Mouse (Mus musculus) brown adipose tissue, adult 24 weeks (tissue): Measurements from ENCODE around the gene Sod3. TPM values are rescaled to one million over a fixed set of nuclear protein-coding genes. Genes with fewer than 3 reads are reported as not detected.

Experiments
- H3K27ac ChIP-seq: fragments of 200-500 bp; replicated peaks from 2 replicates; pipeline ENCODE4 v1.5.1; 2012; ENCODE audit warnings: low read depth, mild to moderate bottlenecking, low read length
- H3K4me1 ChIP-seq: fragments of 200-500 bp; 2 replicates; pipeline ENCODE4 v1.6.1; 2012; ENCODE audit warnings: low read length, mixed read lengths; ENCODE audit not compliant: control insufficient read depth, insufficient read depth, insufficient read length
- H3K4me3 ChIP-seq: fragments of 200-500 bp; 2 replicates; pipeline ENCODE4 v1.5.1; 2012; ENCODE audit warnings: low read depth, mild to moderate bottlenecking, low read length, moderate library complexity; ENCODE audit not compliant: insufficient read depth
- polyA plus RNA-seq: library from polyadenylated mRNA; stranded (reverse); fragments of >200 nt; gene quantifications from 2 replicates; pipeline ENCODE4 v1.2.4, GENCODE M21; 2012; ENCODE audit not compliant: missing spikeins, insufficient read depth, insufficient read length

Sod3 gene
- 143 and 160 TPM in 2 replicates for polyA plus RNA-seq

- Histone ChIP-seq H3K27ac (peak within 1 kb of the TSS; percentile 98), H3K4me3 (peak within 1 kb of the TSS; percentile 69), H3K4me1 (peaks cover 5% of the 10 kb centered on the region; the same call in 1 of the 2 replicates)
These were observed at the start of gene Sod3 for GRCm38 (mm10) chr5:52363468-52364150. Sod3 (plus strand) TSS chr5:52363791.

GRCm38 (mm10) chr5:52316926-52317325, 46.7 kb upstream of the Sod3 start:
- Histone ChIP-seq H3K27ac (no peak overlapping the region), H3K4me1 (no peaks in the 10 kb centered on the region), H3K4me3 (no peak overlapping the region)

GRCm38 (mm10) chr5:52319499-52319898, 44.1 kb upstream of the Sod3 start:
- Histone ChIP-seq H3K4me3 (no peak overlapping the region), H3K27ac (no peak overlapping the region)

DNA sequence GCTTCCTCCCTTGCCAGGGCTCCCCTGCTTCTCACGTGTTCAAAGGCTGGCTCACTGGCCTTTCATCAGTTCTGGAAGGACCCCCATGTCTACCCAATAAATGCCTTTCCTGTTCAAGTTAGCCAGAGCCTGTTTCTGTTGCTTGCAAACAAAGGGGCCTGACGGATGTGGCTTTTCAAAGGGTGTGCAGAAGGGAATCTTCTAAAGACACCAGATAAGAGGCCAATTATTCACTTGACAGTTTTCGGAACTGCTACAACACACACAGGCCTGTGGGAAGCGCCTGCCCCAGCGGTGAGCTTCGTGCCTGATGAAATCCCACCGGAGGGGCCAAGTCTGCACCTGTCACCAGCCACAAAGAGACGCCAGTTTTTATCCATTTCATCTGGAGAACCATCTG, 31.5 kb upstream of the Sod3 start:
- Histone ChIP-seq H3K4me1 (peaks cover 3% of the 10 kb centered on the region; the same call in 1 of the 2 replicates), H3K4me3 (no peak overlapping the region), H3K27ac (no peak overlapping the region)

More at GRCm38 (mm10) chr5:52319499-52319898, 44.1 kb upstream of the Sod3 start:
- no peaks in the 10 kb centered on the region for H3K4me1 ChIP-seq

- Histone ChIP-seq H3K4me1 (no peaks in the 10 kb centered on the region), H3K4me3 (no peak overlapping the region), H3K27ac (no peak overlapping the region)
These were observed 28.0 kb upstream of the Sod3 start for GRCm38 (mm10) chr5:52335590-52335989.

- no peaks in the 10 kb centered on the region for H3K4me1 ChIP-seq
- H3K4me3 ChIP-seq, result no peak overlapping the region
- H3K27ac ChIP-seq, result no peak overlapping the region
These were observed 24.5 kb upstream of the Sod3 start for GRCm38 (mm10) chr5:52339134-52339533.

GRCm38 (mm10) chr5:52346890-52347289, 16.7 kb upstream of the Sod3 start:
- Histone ChIP-seq H3K27ac (no peak overlapping the region), H3K4me1 (peaks cover 6% of the 10 kb centered on the region; the same call in 1 of the 2 replicates), H3K4me3 (no peak overlapping the region)

GRCm38 (mm10) chr5:52350451-52350850, 13.1 kb upstream of the Sod3 start:
- Histone ChIP-seq H3K27ac (peak overlapping the region; percentile 55), H3K4me3 (no peak overlapping the region)

DNA sequence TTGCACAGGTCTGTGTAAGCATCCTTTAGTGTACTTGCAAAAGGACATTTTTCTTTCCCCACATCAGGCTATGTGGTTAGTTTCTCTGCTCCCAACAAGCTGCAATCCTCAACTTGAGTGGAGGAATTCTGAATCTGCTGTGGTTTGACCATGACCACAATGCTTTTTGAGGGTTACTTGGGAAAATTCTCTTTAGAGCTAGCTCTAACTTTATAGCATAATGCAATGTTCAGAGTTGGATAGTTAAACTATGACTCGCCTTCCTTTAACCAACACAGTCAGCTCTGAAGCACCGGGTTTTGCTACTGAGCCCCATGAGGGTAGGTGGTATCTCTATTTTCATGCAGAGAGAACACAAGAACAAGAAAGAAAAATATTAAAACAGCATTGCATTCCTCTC, 12.0 kb upstream of the Sod3 start:
- Histone ChIP-seq H3K4me1 (peaks cover 6% of the 10 kb centered on the region; the same call in 1 of the 2 replicates), H3K4me3 (no peak overlapping the region), H3K27ac (no peak overlapping the region)

More at GRCm38 (mm10) chr5:52350451-52350850, 13.1 kb upstream of the Sod3 start:
- peaks cover 6% of the 10 kb centered on the region; the same call in 1 of the 2 replicates for H3K4me1 ChIP-seq

- Histone ChIP-seq H3K4me3 (no peak overlapping the region), H3K27ac (no peak overlapping the region), H3K4me1 (peaks cover 6% of the 10 kb centered on the region; the same call in 1 of the 2 replicates)
These were observed 10.9 kb upstream of the Sod3 start for GRCm38 (mm10) chr5:52352730-52353129.

GRCm38 (mm10) chr5:52354441-52354840, 9.2 kb upstream of the Sod3 start:
- H3K27ac ChIP-seq, result no peak overlapping the region
- H3K4me1 ChIP-seq, result peaks cover 6% of the 10 kb centered on the region; the same call in 1 of the 2 replicates

GRCm38 (mm10) chr5:52355612-52356011, 8.0 kb upstream of the Sod3 start:
- no peak overlapping the region for H3K27ac ChIP-seq
- H3K4me3 ChIP-seq, result no peak overlapping the region
- H3K4me1 ChIP-seq, result 0 out of 2 replicates have a peak, but pooled peaks cover 4% of the 10 kb centered on the region

More at GRCm38 (mm10) chr5:52354441-52354840, 9.2 kb upstream of the Sod3 start:
- H3K4me3 ChIP-seq, result no peak overlapping the region

- no peak overlapping the region for H3K4me3 ChIP-seq
- H3K27ac ChIP-seq, result no peak overlapping the region
- no peaks in the 10 kb centered on the region for H3K4me1 ChIP-seq
These were observed 6.3 kb upstream of the Sod3 start for GRCm38 (mm10) chr5:52357175-52357754.

- no peak overlapping the region for H3K4me3 ChIP-seq
- H3K4me1 ChIP-seq, result no peaks in the 10 kb centered on the region
- H3K27ac ChIP-seq, result no peak overlapping the region
These were observed 5.5 kb upstream of the Sod3 start for GRCm38 (mm10) chr5:52358120-52358519.

- Histone ChIP-seq H3K4me1 (no peaks in the 10 kb centered on the region), H3K27ac (peak overlapping the region; percentile 98), H3K4me3 (peak overlapping the region; percentile 39)
These were observed 3.1 kb upstream of the Sod3 start for GRCm38 (mm10) chr5:52360286-52361049.
